Mouse (Mus musculus) heart, adult 2 months (tissue): ENCODE results near the gene Rnf187.

Experiments
- EP300 ChIP-seq: fragments of 200-500 bp; IDR thresholded peaks from 2 replicates; pipeline ENCODE4 v1.6.1; 2011; ENCODE audit warnings: low read depth, low read length, control low read depth; ENCODE audit not compliant: insufficient read depth
- POLR2A ChIP-seq: fragments of 200-500 bp; IDR thresholded peaks from 2 replicates; pipeline ENCODE4 v1.6.1; 2011; ENCODE audit warnings: mild to moderate bottlenecking, low read depth, low read length, control low read depth; ENCODE audit not compliant: insufficient read depth

DNA sequence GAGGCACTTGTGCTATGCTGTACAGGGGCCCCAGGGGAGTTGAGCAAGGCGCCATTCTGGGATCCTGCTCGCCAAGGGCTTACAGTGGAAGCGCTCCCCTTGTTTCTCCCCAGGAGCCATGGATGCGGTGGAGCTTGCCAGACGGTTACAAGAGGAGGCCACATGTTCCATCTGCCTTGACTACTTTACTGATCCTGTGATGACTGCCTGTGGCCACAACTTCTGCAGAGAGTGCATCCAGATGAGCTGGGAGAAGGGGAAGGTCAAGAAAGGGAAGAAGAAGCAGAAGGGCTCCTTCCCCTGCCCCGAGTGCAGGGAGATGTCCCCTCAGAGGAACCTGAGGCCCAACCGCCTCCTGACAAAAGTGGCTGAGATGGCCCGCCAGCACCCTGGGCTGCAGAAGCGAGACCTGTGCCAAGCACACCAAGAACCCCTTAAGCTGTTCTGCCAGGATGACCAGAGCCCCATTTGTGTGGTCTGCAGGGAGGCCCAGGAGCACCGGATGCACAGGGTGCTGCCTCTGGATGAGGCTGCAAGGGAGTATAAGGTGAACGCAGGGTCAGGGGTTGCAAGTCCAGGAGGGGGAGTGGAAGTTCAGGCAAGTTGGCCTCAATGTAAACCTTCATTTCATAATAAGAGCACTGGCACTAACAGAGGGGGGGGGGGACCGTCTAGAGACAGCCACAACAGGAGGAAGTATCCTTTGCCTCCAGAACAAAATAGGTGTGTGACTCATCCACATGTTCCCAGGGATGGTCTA lies 26.5 kb upstream of the Rnf187 start:
- no peak for TF ChIP-seq EP300
- no peak for TF ChIP-seq POLR2A
